Mouse (Mus musculus): ENCODE results near the gene Azi2.

- TF ChIP-seq CTCF (IDR thresholded peaks at IDR 0.05; ENCODE audit: low read depth) (no peak), EP300 (IDR thresholded peaks at IDR 0.05; ENCODE audit: low read depth) (no peak)
Observed at GRCm38 (mm10) chr9:118003218-118003886, 36.9 kb upstream of the Azi2 start.
